Mouse (Mus musculus) right cerebral cortex, adult 2 months (tissue): Measurements from ENCODE around the gene Scml4.

Source experiments
- DNase-seq, 2 experiments: peaks; one replicate each; pipeline ENCODE4 v3.0.0; 2021 to 2022; ENCODE audit warnings: low spot score in 2 of 2

The Scml4 gene

DNA sequence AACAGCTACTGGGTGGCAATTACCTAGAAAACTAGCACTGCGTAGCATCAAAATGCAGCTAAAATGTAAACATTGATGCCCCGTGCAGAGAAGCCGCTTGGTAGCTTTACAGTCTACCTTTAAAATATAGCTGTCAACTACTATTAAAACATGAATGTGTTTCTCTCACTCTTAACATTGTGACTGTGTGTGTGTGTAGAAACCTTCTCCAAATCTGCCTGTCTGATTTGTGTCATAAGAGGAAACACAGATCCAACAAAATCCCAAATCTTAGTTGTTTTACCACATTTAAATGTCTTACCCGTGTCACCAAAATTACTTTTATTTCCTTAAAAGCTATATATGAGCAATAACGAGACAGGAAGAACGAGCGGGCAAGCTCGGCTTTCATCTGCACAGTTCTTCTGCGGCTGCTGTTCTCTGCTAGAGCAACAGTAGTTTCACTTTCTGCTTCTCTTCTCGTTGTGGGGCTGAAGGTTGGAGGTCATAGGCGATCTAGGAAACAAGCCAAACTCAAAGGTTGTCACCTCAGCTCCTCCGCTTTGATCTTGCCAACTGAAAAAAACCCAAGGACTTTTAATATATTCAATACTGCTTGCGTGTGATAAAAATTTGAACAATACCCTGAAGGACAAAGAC, 2.1 kb downstream of the Scml4 start:
- no peak for DNase-seq

- DNase-seq = no peak
These were observed 2.6 kb downstream of the Scml4 start for GRCm38 (mm10) chr10:42862806-42863205.

- DNase-seq = peak; percentile 74 to 81
These were observed 3.6 kb downstream of the Scml4 start for GRCm38 (mm10) chr10:42863621-42864391.

DNA sequence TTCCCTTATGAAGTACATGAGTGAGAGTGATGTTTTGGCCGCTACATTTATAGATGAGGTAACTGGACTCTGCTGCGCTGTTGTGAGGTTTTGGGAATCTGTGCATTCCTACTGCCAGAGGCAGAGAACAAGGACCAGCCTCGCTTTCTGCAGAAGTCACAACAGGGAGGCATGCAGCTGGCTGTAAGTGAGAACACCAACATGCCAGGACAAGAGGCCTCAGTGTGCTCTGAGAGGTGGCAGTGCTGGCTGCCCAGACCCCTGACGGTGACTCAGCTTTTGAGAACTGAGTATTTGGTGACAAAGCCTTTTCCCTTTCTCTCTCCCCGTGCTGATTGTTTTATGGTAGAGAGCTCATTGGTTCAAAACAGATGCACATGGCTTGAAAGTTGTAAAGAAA, 4.5 kb downstream of the Scml4 start:
- DNase-seq = no peak

DNA sequence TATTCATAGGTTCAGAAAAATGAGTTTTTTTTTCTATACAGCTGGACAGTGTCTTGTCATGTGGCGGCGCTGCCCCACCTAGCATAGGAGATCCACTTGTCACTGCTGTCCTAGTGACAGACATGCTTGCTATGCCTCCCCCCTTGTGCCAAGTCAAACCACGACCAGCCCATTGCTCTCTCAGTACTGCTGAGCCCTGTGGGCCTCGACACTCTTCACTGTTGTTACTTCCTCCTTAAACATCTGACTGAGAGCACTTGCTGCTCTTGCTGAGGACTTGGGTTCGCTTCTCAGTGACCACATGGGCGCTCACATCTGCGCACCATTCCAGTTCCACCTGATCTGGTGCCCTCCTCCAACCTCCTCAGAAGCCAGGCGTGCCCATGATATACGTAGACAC, 8.2 kb downstream of the Scml4 start:
- DNase-seq = no peak

DNA sequence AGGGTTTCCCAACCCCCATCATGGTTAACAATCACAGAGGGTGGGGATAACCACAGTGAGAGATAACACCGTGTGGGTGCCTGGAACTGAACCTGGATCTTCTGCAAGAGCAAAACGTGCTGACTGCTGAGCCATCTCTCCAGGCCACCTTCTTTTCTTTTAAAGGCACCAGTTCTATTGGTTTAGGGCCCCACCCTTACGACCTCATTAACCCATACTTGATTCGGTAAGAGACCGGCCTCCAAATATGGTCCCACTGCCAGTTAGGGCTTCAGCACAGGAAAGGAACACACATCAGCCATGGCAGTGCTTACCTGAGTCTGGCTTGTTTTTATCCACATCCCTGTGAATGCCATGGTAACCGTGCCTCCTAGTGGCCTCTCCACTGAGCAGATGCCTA, 9.3 kb downstream of the Scml4 start:
- no peak for DNase-seq

- DNase-seq = peak in 1 of 2 experiments; percentile 7
These were observed 12.3 kb downstream of the Scml4 start for GRCm38 (mm10) chr10:42872269-42873010.

DNA sequence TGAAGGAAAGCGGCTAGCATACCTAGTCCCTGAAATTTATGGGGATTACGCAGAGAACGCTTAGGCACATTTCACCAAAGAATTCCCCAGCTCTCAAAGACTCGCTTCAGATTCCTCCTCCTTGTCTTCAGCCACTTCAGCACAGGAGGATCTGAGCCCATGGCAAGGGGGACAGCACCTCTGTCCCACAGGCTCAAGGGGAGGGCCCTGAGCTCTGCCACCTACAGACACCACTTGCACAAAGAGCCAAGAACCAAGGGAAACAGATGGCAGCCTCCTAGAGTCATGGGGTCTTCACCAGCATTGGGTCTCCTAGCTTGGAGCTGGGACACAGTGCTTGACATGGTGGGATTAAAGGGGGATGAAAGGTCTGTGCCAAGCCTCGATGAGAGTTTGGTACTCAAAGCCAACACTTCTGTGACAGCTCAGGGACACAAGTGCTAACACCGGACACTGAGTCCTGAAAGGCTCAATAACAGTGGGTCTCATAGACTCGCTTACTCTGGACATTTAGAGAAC, 13.0 kb downstream of the Scml4 start:
- no peak for DNase-seq

- no peak for DNase-seq
These were observed 16.0 kb downstream of the Scml4 start for GRCm38 (mm10) chr10:42876172-42876571.

DNA sequence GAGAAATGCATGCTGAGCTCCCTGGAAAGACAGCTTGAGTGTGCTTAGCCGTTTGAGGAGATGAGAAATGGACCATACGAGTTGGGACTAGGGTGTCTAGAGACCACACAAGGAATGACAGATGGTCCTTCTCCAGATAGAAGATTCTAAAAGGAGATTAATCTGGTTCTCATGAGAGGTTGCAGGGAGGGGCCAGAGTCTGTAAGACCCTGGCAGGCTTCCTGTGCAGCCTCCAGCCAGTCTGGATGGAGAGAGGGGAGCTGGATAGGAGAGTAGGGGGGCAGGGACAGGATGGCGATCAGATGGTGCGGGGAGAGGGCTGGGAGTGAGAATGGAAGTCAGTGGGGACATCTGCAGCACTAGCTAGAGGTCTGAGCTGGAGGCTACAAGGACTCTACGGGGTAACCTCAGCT, 19.1 kb downstream of the Scml4 start:
- DNase-seq = no peak

DNA sequence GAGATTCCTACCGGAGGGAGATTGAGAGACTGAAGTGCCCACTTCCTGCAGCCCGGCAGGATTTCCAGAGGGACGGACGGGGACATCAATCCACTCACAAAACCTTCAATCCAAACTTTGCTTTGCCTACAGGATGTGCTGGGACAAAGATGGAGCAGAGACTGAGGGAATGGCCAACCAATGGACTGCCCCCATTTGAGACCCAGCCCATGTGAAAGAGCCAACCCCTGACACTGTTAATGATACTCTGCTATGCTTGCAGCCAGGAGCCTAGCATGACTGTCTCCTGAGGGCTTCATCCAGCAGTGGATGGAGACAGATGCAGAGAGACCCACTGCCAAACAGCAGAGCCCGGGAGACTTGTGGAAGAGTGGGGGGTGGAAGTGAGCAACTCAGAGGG, 19.5 kb downstream of the Scml4 start:
- DNase-seq = no peak

- DNase-seq = no peak
These were observed 26.9 kb downstream of the Scml4 start for GRCm38 (mm10) chr10:42887040-42887439.

DNA sequence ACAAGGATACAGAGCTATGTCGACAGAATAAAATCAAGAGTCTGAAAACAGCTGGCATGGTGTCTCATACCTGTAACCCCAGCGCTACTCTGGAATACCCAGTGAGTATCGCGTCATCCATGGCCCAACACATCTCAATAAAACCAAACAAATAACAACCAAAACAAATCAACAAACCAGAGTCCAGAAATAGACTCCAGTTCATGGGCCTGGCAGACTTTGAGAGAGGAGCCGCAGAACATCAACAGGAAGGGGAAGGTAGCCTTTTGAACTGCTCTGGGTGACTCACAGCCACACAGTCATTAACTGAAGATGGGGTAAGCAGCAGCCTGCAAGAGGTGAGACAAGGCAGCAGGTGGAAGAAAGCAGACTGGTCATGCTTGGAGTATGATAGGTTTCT, 28.1 kb downstream of the Scml4 start:
- DNase-seq = no peak

DNA sequence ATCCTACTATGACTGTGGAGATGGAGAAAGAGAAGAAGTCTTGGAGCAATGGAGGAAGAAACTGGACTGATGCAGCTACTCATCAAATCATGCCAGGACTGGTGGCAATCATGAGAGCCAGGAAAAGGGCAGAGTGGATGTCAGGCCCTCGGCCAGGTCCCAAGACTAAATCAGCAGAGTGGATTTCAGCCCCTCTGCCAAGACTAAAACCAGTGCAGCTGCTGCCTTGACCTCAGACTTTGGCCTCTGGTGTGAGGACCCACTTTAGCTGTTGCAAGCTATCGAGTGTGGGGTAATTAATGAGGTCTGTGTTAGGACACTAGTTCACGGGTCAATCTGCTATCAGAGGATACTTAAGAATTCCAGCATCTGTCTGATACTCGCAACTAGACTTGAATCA, 30.2 kb downstream of the Scml4 start:
- no peak for DNase-seq

DNA sequence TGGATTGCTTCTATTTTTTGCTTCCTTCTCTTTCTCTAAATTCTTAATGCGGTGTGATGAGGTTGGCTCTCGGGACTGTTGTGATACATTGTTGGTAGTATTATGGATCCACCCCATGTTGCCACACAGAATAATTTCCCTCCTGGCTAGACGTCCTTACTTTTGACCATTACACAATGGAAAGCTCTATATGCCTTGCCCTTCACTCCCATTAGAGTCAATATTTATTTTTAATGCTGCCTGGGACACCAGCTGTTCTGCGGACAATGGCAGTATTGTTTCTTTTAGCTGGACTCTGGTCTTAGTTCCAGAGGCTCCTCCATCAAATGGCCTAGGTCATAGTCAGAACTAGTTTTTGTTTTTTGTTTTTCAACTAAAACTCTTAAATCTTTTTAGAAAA, 32.1 kb downstream of the Scml4 start:
- DNase-seq = no peak

DNA sequence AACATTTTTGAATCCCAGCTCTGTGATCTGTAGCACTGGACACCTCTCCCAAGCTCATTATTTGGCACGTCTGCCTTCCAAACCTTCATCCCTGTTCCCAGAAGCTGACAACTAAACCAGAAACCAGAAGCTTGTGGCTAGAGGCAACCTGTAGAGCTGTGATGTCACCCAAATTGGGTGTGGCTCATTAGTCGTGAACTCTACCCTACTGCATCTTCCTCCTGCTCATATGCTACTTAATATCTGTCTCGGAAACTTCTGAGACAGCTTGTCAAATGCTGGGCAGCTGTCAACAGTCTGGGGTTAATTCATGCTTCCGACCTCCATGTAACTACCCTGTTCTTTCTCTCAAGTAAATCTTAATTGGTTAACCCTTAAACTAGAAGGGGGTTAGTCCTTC, 32.8 kb downstream of the Scml4 start:
- no peak for DNase-seq

- no peak for DNase-seq
These were observed 33.7 kb downstream of the Scml4 start for GRCm38 (mm10) chr10:42893857-42894256.

- no peak for DNase-seq
These were observed 34.1 kb downstream of the Scml4 start for GRCm38 (mm10) chr10:42894263-42894662.

DNA sequence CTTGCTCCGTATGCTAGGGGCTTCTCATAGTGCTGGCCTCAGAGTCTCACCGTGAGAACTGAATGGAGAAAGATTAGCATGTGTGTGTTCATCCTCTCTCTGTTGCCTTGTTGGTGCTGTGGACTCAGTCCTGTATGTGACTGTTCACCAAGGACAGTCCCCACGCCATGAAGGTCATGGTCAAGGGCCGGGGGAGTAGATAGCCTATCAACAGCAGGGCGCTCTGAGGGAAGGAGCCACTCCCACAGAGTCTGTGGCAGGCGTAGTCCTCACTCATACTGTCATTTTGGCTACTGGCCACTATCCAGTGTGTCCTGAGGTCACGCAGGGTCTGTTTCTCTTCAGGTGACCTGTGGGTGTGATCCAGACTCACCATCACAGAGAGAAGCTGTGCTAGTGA, 34.5 kb downstream of the Scml4 start:
- no peak for DNase-seq

DNA sequence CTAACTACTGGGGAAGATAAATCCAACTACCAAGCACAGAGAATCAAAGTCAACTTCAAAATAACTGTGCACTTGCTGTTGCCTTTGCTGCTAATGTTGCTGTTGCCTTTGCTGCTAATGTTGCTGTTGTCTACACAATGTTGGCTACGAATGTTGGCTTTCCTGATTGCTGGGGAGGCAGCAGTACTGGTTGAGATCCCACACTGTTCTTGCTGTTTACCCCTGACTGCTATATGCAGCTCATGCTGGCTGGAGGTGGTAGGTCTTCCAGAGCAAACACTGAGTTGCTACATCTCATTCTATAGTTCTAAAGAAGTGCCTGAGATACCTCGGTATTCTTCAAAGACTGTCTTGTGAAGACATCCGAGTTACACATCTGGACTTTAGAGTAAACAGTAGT, 36.5 kb downstream of the Scml4 start:
- DNase-seq = no peak

DNA sequence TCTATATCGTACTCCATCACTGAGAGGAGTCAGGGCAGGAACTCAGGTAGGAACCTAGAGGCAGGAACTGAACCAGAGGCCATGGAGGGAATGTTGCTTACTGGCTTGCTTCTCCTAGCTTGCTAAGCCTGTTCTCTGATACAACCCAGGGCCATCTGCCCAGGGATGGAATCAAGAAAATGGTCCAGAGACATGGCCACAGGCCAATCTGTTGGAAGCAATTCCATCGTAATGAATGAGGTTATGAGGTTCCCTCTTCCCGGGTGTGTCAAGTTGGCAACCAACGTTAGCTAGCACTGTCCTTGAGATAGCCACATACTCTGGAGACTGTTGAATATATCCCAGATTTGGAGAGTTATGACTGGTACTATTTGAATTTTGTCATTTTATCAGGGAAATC, 37.0 kb downstream of the Scml4 start:
- no peak for DNase-seq

GRCm38 (mm10) chr10:42897632-42898031, 37.5 kb downstream of the Scml4 start:
- no peak for DNase-seq

DNA sequence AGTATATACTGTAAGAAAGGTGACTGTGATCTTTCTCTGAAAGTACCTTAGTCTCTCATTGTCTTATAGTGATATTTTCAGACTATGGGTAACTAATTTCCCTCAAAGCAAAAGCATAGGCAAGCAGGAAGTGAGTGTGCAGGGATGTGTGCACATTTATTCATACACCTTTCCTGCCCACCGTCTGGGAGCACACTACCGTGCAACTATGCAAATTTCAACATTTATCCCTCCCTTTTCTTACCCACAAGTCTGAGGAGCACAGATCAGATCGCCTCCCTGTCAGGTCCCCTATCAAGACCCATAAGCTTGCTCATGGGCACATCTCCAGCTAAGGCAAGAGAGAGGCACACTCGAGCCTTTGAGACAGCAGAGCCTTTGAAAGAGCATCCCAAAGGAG, 41.2 kb downstream of the Scml4 start:
- no peak for DNase-seq
